Mouse (Mus musculus) liver, embryonic 14.5 days (tissue): ENCODE measurements around the gene Cnksr3.

ENCODE experiments used
- CTCF ChIP-seq: IDR thresholded peaks from 2 replicates; pipeline ENCODE4 v1.5.1; 2016; ENCODE audit warnings: antibody characterized with exemption, low read depth, control low read depth
- EP300 ChIP-seq: IDR thresholded peaks from 2 replicates; pipeline ENCODE4 v1.6.1; 2016; ENCODE audit warnings: antibody characterized with exemption, low read depth

DNA sequence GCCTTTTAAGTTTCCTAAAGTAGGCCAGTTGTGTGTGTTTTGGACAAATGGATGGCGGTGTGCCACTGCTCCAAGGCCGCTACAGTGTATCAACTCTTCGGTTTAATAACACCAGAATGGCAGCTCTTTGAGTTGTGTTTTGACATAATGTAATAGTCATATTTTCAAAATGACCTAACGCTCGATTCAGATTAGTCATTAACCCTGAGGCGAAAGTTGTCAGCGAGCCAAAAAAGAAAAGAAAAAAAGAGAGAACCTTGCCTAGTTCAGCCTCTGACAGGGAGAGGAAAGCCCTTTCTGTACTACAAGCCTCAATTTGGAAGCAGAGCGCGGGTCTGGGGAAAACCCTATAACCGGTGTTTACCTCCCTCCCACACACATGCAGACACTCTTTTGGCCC, 500 bp upstream of the Cnksr3 start:
- TF ChIP-seq CTCF: no peak
- no peak for TF ChIP-seq EP300
